Mouse (Mus musculus): ENCODE measurements at regions not wholly inside any gene's neighbourhood (a gene's known extent, or its start where the extent isn't known, plus 50 kb on each side); places are given as distances from the start of the nearest gene placed in this dataset.

GRCm38 (mm10) chr13:44459148-44459547, 270.1 kb upstream of the Jarid2 start:
- Histone ChIP-seq H3K4me3 (replicated peaks; ENCODE audit: low read length) (no peak overlapping the region), H3K9me3 (ENCODE audit: low read length) (no peaks in the 10 kb centered on the region), H3K27me3 (ENCODE audit: insufficient read depth, low read length) (no peaks in the 10 kb centered on the region), H3K36me3 (ENCODE audit: insufficient read depth, low read length) (no peaks in the 10 kb centered on the region), H3K4me1 (replicated peaks; ENCODE audit: low read depth, low read length) (peaks cover 20% of the 10 kb centered on the region)
- TF ChIP-seq CTCF (conservative IDR thresholded peaks at IDR 0.05; ENCODE audit: low read length) (no peak), POU5F1 (IDR thresholded peaks at IDR 0.05; ENCODE audit: borderline replicate concordance, low read length) (no peak), NANOG (IDR thresholded peaks at IDR 0.05; ENCODE audit: borderline replicate concordance, low read length) (no peak)

GRCm38 (mm10) chr13:44463675-44464074, 265.6 kb upstream of the Jarid2 start:
- peaks cover 8% of the 10 kb centered on the region for H3K9me3 ChIP-seq (ENCODE audit: low read length)
- TF ChIP-seq NANOG (IDR thresholded peaks at IDR 0.05; ENCODE audit: borderline replicate concordance, low read length) (no peak), POU5F1 (IDR thresholded peaks at IDR 0.05; ENCODE audit: borderline replicate concordance, low read length) (no peak), CTCF (conservative IDR thresholded peaks at IDR 0.05; ENCODE audit: low read length) (no peak)

GRCm38 (mm10) chr13:44465567-44465966, 263.7 kb upstream of the Jarid2 start:
- Histone ChIP-seq H3K9me3 (ENCODE audit: low read length) (peaks cover 8% of the 10 kb centered on the region), H3K36me3 (ENCODE audit: insufficient read depth, low read length) (no peaks in the 10 kb centered on the region), H3K4me3 (replicated peaks; ENCODE audit: low read length) (no peak overlapping the region), H3K27me3 (ENCODE audit: insufficient read depth, low read length) (no peaks in the 10 kb centered on the region), H3K4me1 (replicated peaks; ENCODE audit: low read depth, low read length) (peaks cover 9% of the 10 kb centered on the region)
- TF ChIP-seq POU5F1 (IDR thresholded peaks at IDR 0.05; ENCODE audit: borderline replicate concordance, low read length) (no peak), CTCF (conservative IDR thresholded peaks at IDR 0.05; ENCODE audit: low read length) (no peak), NANOG (IDR thresholded peaks at IDR 0.05; ENCODE audit: borderline replicate concordance, low read length) (no peak)

More at GRCm38 (mm10) chr13:44463675-44464074, 265.6 kb upstream of the Jarid2 start:
- Histone ChIP-seq H3K4me3 (replicated peaks; ENCODE audit: low read length) (no peak overlapping the region), H3K4me1 (replicated peaks; ENCODE audit: low read depth, low read length) (0 out of 2 replicates have a peak, but pooled peaks cover 8% of the 10 kb centered on the region), H3K27me3 (ENCODE audit: insufficient read depth, low read length) (no peaks in the 10 kb centered on the region), H3K36me3 (ENCODE audit: insufficient read depth, low read length) (no peaks in the 10 kb centered on the region)

GRCm38 (mm10) chr13:44468963-44469674, 260.2 kb upstream of the Jarid2 start:
- Histone ChIP-seq H3K27me3 (ENCODE audit: insufficient read depth, low read length) (peaks cover 23% of the 10 kb centered on the region), H3K4me3 (replicated peaks; ENCODE audit: low read length) (peak overlapping the region; percentile 20; the same call in 1 of the 2 replicates), H3K9me3 (ENCODE audit: low read length) (peaks cover 8% of the 10 kb centered on the region), H3K4me1 (replicated peaks; ENCODE audit: low read depth, low read length) (peaks cover 5% of the 10 kb centered on the region), H3K36me3 (ENCODE audit: insufficient read depth, low read length) (no peaks in the 10 kb centered on the region)
- no peak for TF ChIP-seq CTCF (conservative IDR thresholded peaks at IDR 0.05; ENCODE audit: low read length)
- no peak for TF ChIP-seq NANOG (IDR thresholded peaks at IDR 0.05; ENCODE audit: borderline replicate concordance, low read length)
- no peak for TF ChIP-seq POU5F1 (IDR thresholded peaks at IDR 0.05; ENCODE audit: borderline replicate concordance, low read length)

GRCm38 (mm10) chr13:44469675-44470074, 259.6 kb upstream of the Jarid2 start:
- H3K36me3 ChIP-seq (ENCODE audit: insufficient read depth, low read length): no peaks in the 10 kb centered on the region
- H3K9me3 ChIP-seq (ENCODE audit: low read length): peaks cover 8% of the 10 kb centered on the region
- peaks cover 10% of the 10 kb centered on the region for H3K4me1 ChIP-seq (replicated peaks; ENCODE audit: low read depth, low read length)
- TF ChIP-seq NANOG (IDR thresholded peaks at IDR 0.05; ENCODE audit: borderline replicate concordance, low read length): no peak
- TF ChIP-seq POU5F1 (IDR thresholded peaks at IDR 0.05; ENCODE audit: borderline replicate concordance, low read length): no peak
- no peak for TF ChIP-seq CTCF (conservative IDR thresholded peaks at IDR 0.05; ENCODE audit: low read length)
- H3K27me3 ChIP-seq (ENCODE audit: insufficient read depth, low read length): peaks cover 28% of the 10 kb centered on the region
- no peak overlapping the region for H3K4me3 ChIP-seq (replicated peaks; ENCODE audit: low read length)

- peaks cover 5% of the 10 kb centered on the region for H3K9me3 ChIP-seq (ENCODE audit: low read length)
- H3K36me3 ChIP-seq (ENCODE audit: insufficient read depth, low read length): no peaks in the 10 kb centered on the region
- H3K27me3 ChIP-seq (ENCODE audit: insufficient read depth, low read length): peaks cover 32% of the 10 kb centered on the region
- no peak overlapping the region for H3K4me3 ChIP-seq (replicated peaks; ENCODE audit: low read length)
- H3K4me1 ChIP-seq (replicated peaks; ENCODE audit: low read depth, low read length): peaks cover 24% of the 10 kb centered on the region
- no peak for TF ChIP-seq NANOG (IDR thresholded peaks at IDR 0.05; ENCODE audit: borderline replicate concordance, low read length)
- no peak for TF ChIP-seq CTCF (conservative IDR thresholded peaks at IDR 0.05; ENCODE audit: low read length)
- no peak for TF ChIP-seq POU5F1 (IDR thresholded peaks at IDR 0.05; ENCODE audit: borderline replicate concordance, low read length)
These were observed 256.1 kb upstream of the Jarid2 start for GRCm38 (mm10) chr13:44473200-44473599.

GRCm38 (mm10) chr13:44476901-44477300, 252.4 kb upstream of the Jarid2 start:
- Histone ChIP-seq H3K36me3 (ENCODE audit: insufficient read depth, low read length) (no peaks in the 10 kb centered on the region), H3K4me1 (replicated peaks; ENCODE audit: low read depth, low read length) (peaks cover 19% of the 10 kb centered on the region), H3K4me3 (replicated peaks; ENCODE audit: low read length) (no peak overlapping the region), H3K9me3 (ENCODE audit: low read length) (peaks cover 23% of the 10 kb centered on the region), H3K27me3 (ENCODE audit: insufficient read depth, low read length) (peaks cover 31% of the 10 kb centered on the region)
- TF ChIP-seq CTCF (conservative IDR thresholded peaks at IDR 0.05; ENCODE audit: low read length): no peak
- TF ChIP-seq POU5F1 (IDR thresholded peaks at IDR 0.05; ENCODE audit: borderline replicate concordance, low read length): no peak

GRCm38 (mm10) chr13:44480128-44480527, 249.1 kb upstream of the Jarid2 start:
- TF ChIP-seq POU5F1 (IDR thresholded peaks at IDR 0.05; ENCODE audit: borderline replicate concordance, low read length) (no peak), NANOG (IDR thresholded peaks at IDR 0.05; ENCODE audit: borderline replicate concordance, low read length) (no peak), CTCF (conservative IDR thresholded peaks at IDR 0.05; ENCODE audit: low read length) (no peak)
- H3K36me3 ChIP-seq (ENCODE audit: insufficient read depth, low read length): no peaks in the 10 kb centered on the region
- H3K4me3 ChIP-seq (replicated peaks; ENCODE audit: low read length): no peak overlapping the region
- H3K4me1 ChIP-seq (replicated peaks; ENCODE audit: low read depth, low read length): peaks cover 21% of the 10 kb centered on the region
- peaks cover 23% of the 10 kb centered on the region for H3K9me3 ChIP-seq (ENCODE audit: low read length)
- 0 out of 2 replicates have a peak, but pooled peaks cover 5% of the 10 kb centered on the region for H3K27me3 ChIP-seq (ENCODE audit: insufficient read depth, low read length)

Measured in E14TG2a.4 (cell line).